Mouse (Mus musculus) activated CD4-positive, CD25-positive, alpha-beta regulatory T cell, adult 4 months (primary cell): ENCODE measurements at regions not wholly inside any gene's neighbourhood (a gene's known extent, or its start where the extent isn't known, plus 50 kb on each side); places are given as distances from the start of the nearest gene placed in this dataset.

Source experiments
- ATAC-seq: one replicate; pipeline ENCODE4 v1.8.0; 2017

GRCm38 (mm10) chr5:118426673-118427072 lies 133.8 kb upstream of the Med13l start:
- ATAC-seq: no peak

- no peak for ATAC-seq
Observed at GRCm38 (mm10) chr5:118428323-118429095, 132.0 kb upstream of the Med13l start.

- ATAC-seq: no peak
Observed at GRCm38 (mm10) chr5:118433599-118433998, 126.9 kb upstream of the Med13l start.

- ATAC-seq: no peak
Observed at GRCm38 (mm10) chr5:118434718-118435555, 125.5 kb upstream of the Med13l start.

GRCm38 (mm10) chr5:118435556-118435950 lies 124.9 kb upstream of the Med13l start:
- ATAC-seq: no peak

GRCm38 (mm10) chr5:118436035-118436434 lies 124.4 kb upstream of the Med13l start:
- no peak for ATAC-seq

- ATAC-seq: no peak
Observed at GRCm38 (mm10) chr5:118436474-118437306, 123.8 kb upstream of the Med13l start.

GRCm38 (mm10) chr5:118437307-118437610 lies 123.2 kb upstream of the Med13l start:
- ATAC-seq: no peak

- no peak for ATAC-seq
Observed at GRCm38 (mm10) chr5:118438016-118438415, 122.5 kb upstream of the Med13l start.

- ATAC-seq: no peak
Observed at GRCm38 (mm10) chr5:118444538-118445251, 115.8 kb upstream of the Med13l start.

- no peak for ATAC-seq
Observed at GRCm38 (mm10) chr5:118445252-118445987, 115.1 kb upstream of the Med13l start.

- ATAC-seq: no peak
Observed at GRCm38 (mm10) chr5:118445988-118446280, 114.5 kb upstream of the Med13l start.

GRCm38 (mm10) chr5:118446878-118447277 lies 113.6 kb upstream of the Med13l start:
- ATAC-seq: no peak

- no peak for ATAC-seq
Observed at GRCm38 (mm10) chr5:118447366-118447765, 113.1 kb upstream of the Med13l start.

- ATAC-seq: no peak
Observed at GRCm38 (mm10) chr5:118448884-118449515, 111.5 kb upstream of the Med13l start.

- ATAC-seq: no peak
Observed at GRCm38 (mm10) chr5:118449893-118450292, 110.6 kb upstream of the Med13l start.

- no peak for ATAC-seq
Observed at GRCm38 (mm10) chr5:118452052-118452451, 108.4 kb upstream of the Med13l start.

- ATAC-seq: no peak
Observed at GRCm38 (mm10) chr5:118454096-118454495, 106.4 kb upstream of the Med13l start.

- ATAC-seq: no peak
Observed at GRCm38 (mm10) chr5:118458727-118459390, 101.6 kb upstream of the Med13l start.

- ATAC-seq: no peak
Observed at GRCm38 (mm10) chr5:118459391-118459792, 101.1 kb upstream of the Med13l start.

GRCm38 (mm10) chr5:118461967-118462366 lies 98.5 kb upstream of the Med13l start:
- no peak for ATAC-seq
